Mouse (Mus musculus): ENCODE data around the gene Slc7a11. TPM values are rescaled to one million over a fixed set of nuclear protein-coding genes. Genes with fewer than 3 reads are reported as not detected.
A peak's percentile ranks its signal among the peaks of the same experiment; 100 is the strongest.

Gene Slc7a11
- polyA plus RNA-seq, 1 experiment from 2014 or later, result 2.3 TPM

- DNase-seq, result peak; percentile 31
- H3K36me3 ChIP-seq (ENCODE audit: control insufficient read depth, insufficient read depth, low read length), result no peaks in the 10 kb centered on the region
- no peak for ATAC-seq (ENCODE audit: low FRiP score, low TSS enrichment)
- no peak overlapping the region for H3K4me2 ChIP-seq (ENCODE audit: low read length)
- no peaks in the 10 kb centered on the region for H3K27me3 ChIP-seq (ENCODE audit: control insufficient read depth, insufficient read depth, low read length)
- H3K27ac ChIP-seq (replicated peaks; ENCODE audit: low read depth, low read length), result no peak overlapping the region
- no peak overlapping the region for H3K4me3 ChIP-seq (replicated peaks; ENCODE audit: low read depth, low read length)
- no peak overlapping the region for H3K9ac ChIP-seq (replicated peaks; ENCODE audit: low read length)
- no peaks in the 10 kb centered on the region for H3K9me3 ChIP-seq (ENCODE audit: control insufficient read depth, low read length)
- WGBS, result 62% methylated on average over 2 of the region's 2 CpGs
- 0 out of 2 replicates have a peak, but pooled peaks cover 3% of the 10 kb centered on the region for H3K4me1 ChIP-seq (ENCODE audit: control insufficient read depth, insufficient read depth, low read length)
Observed at GRCm38 (mm10) chr3:50275023-50275422, 168.4 kb downstream of the Slc7a11 start.

- Histone ChIP-seq H3K36me3 (ENCODE audit: control insufficient read depth, insufficient read depth, low read length) (no peaks in the 10 kb centered on the region), H3K4me2 (ENCODE audit: low read length) (no peak overlapping the region), H3K4me1 (ENCODE audit: control insufficient read depth, insufficient read depth, low read length) (0 out of 2 replicates have a peak, but pooled peaks cover 3% of the 10 kb centered on the region), H3K9ac (replicated peaks; ENCODE audit: low read length) (no peak overlapping the region), H3K9me3 (ENCODE audit: control insufficient read depth, low read length) (no peaks in the 10 kb centered on the region), H3K4me3 (replicated peaks; ENCODE audit: low read depth, low read length) (no peak overlapping the region), H3K27me3 (ENCODE audit: control insufficient read depth, insufficient read depth, low read length) (no peaks in the 10 kb centered on the region), H3K27ac (replicated peaks; ENCODE audit: low read depth, low read length) (no peak overlapping the region)
- DNase-seq (no peak), ATAC-seq (ENCODE audit: low FRiP score, low TSS enrichment) (no peak)
Observed at GRCm38 (mm10) chr3:50272222-50272621, 171.2 kb downstream of the Slc7a11 start.

- H3K4me2 ChIP-seq (ENCODE audit: low read length), result no peak overlapping the region
- no peak for DNase-seq
- H3K27me3 ChIP-seq (ENCODE audit: control insufficient read depth, insufficient read depth, low read length), result no peaks in the 10 kb centered on the region
- H3K36me3 ChIP-seq (ENCODE audit: control insufficient read depth, insufficient read depth, low read length), result no peaks in the 10 kb centered on the region
- no peaks in the 10 kb centered on the region for H3K9me3 ChIP-seq (ENCODE audit: control insufficient read depth, low read length)
- H3K4me3 ChIP-seq (replicated peaks; ENCODE audit: low read depth, low read length), result no peak overlapping the region
- WGBS, result 94% methylated on average over 4 of the region's 4 CpGs
- no peak overlapping the region for H3K27ac ChIP-seq (replicated peaks; ENCODE audit: low read depth, low read length)
- H3K9ac ChIP-seq (replicated peaks; ENCODE audit: low read length), result no peak overlapping the region
- H3K4me1 ChIP-seq (ENCODE audit: control insufficient read depth, insufficient read depth, low read length), result no peaks in the 10 kb centered on the region
- no peak for ATAC-seq (ENCODE audit: low FRiP score, low TSS enrichment)
Observed at GRCm38 (mm10) chr3:50269680-50270079, 173.7 kb downstream of the Slc7a11 start.

- Histone ChIP-seq H3K4me1 (ENCODE audit: control insufficient read depth, insufficient read depth, low read length) (no peaks in the 10 kb centered on the region), H3K9ac (replicated peaks; ENCODE audit: low read length) (no peak overlapping the region), H3K4me2 (ENCODE audit: low read length) (no peak overlapping the region), H3K27me3 (ENCODE audit: control insufficient read depth, insufficient read depth, low read length) (no peaks in the 10 kb centered on the region), H3K27ac (replicated peaks; ENCODE audit: low read depth, low read length) (no peak overlapping the region), H3K9me3 (ENCODE audit: control insufficient read depth, low read length) (no peaks in the 10 kb centered on the region), H3K36me3 (ENCODE audit: control insufficient read depth, insufficient read depth, low read length) (no peaks in the 10 kb centered on the region), H3K4me3 (replicated peaks; ENCODE audit: low read depth, low read length) (no peak overlapping the region)
- WGBS, result 53% methylated on average over 2 of the region's 2 CpGs
- ATAC-seq (ENCODE audit: low FRiP score, low TSS enrichment) (no peak), DNase-seq (no peak)
Observed at GRCm38 (mm10) chr3:50262547-50263087, 180.8 kb downstream of the Slc7a11 start.

GRCm38 (mm10) chr3:50262066-50262465 lies 181.3 kb downstream of the Slc7a11 start:
- 85% methylated on average over 2 of the region's 2 CpGs for WGBS
- no peak overlapping the region for H3K4me2 ChIP-seq (ENCODE audit: low read length)
- no peaks in the 10 kb centered on the region for H3K36me3 ChIP-seq (ENCODE audit: control insufficient read depth, insufficient read depth, low read length)
- no peak for DNase-seq
- no peaks in the 10 kb centered on the region for H3K4me1 ChIP-seq (ENCODE audit: control insufficient read depth, insufficient read depth, low read length)
- H3K27ac ChIP-seq (replicated peaks; ENCODE audit: low read depth, low read length), result no peak overlapping the region
- H3K9ac ChIP-seq (replicated peaks; ENCODE audit: low read length), result no peak overlapping the region
- H3K27me3 ChIP-seq (ENCODE audit: control insufficient read depth, insufficient read depth, low read length), result no peaks in the 10 kb centered on the region
- no peak overlapping the region for H3K4me3 ChIP-seq (replicated peaks; ENCODE audit: low read depth, low read length)
- no peaks in the 10 kb centered on the region for H3K9me3 ChIP-seq (ENCODE audit: control insufficient read depth, low read length)
- ATAC-seq (ENCODE audit: low FRiP score, low TSS enrichment), result no peak

GRCm38 (mm10) chr3:50260667-50261066 lies 182.7 kb downstream of the Slc7a11 start:
- Histone ChIP-seq H3K36me3 (ENCODE audit: control insufficient read depth, insufficient read depth, low read length) (no peaks in the 10 kb centered on the region), H3K9ac (replicated peaks; ENCODE audit: low read length) (no peak overlapping the region), H3K27ac (replicated peaks; ENCODE audit: low read depth, low read length) (no peak overlapping the region), H3K4me1 (ENCODE audit: control insufficient read depth, insufficient read depth, low read length) (no peaks in the 10 kb centered on the region), H3K9me3 (ENCODE audit: control insufficient read depth, low read length) (no peaks in the 10 kb centered on the region), H3K4me3 (replicated peaks; ENCODE audit: low read depth, low read length) (no peak overlapping the region), H3K27me3 (ENCODE audit: control insufficient read depth, insufficient read depth, low read length) (no peaks in the 10 kb centered on the region), H3K4me2 (ENCODE audit: low read length) (no peak overlapping the region)
- no peak for ATAC-seq (ENCODE audit: low FRiP score, low TSS enrichment)
- DNase-seq, result no peak
- 93% methylated on average over 1 of the region's 1 CpGs for WGBS

GRCm38 (mm10) chr3:50258852-50259251 lies 184.6 kb downstream of the Slc7a11 start:
- H3K36me3 ChIP-seq (ENCODE audit: control insufficient read depth, insufficient read depth, low read length), result no peaks in the 10 kb centered on the region
- no peak for DNase-seq
- ATAC-seq (ENCODE audit: low FRiP score, low TSS enrichment), result no peak
- no peaks in the 10 kb centered on the region for H3K4me1 ChIP-seq (ENCODE audit: control insufficient read depth, insufficient read depth, low read length)
- H3K4me3 ChIP-seq (replicated peaks; ENCODE audit: low read depth, low read length), result no peak overlapping the region
- H3K27ac ChIP-seq (replicated peaks; ENCODE audit: low read depth, low read length), result no peak overlapping the region
- WGBS, result 79% methylated on average over 4 of the region's 4 CpGs
- H3K4me2 ChIP-seq (ENCODE audit: low read length), result no peak overlapping the region
- no peak overlapping the region for H3K9ac ChIP-seq (replicated peaks; ENCODE audit: low read length)
- H3K9me3 ChIP-seq (ENCODE audit: control insufficient read depth, low read length), result no peaks in the 10 kb centered on the region
- H3K27me3 ChIP-seq (ENCODE audit: control insufficient read depth, insufficient read depth, low read length), result no peaks in the 10 kb centered on the region

- Histone ChIP-seq H3K36me3 (ENCODE audit: control insufficient read depth, insufficient read depth, low read length) (no peaks in the 10 kb centered on the region), H3K4me3 (replicated peaks; ENCODE audit: low read depth, low read length) (no peak overlapping the region), H3K9ac (replicated peaks; ENCODE audit: low read length) (no peak overlapping the region), H3K9me3 (ENCODE audit: control insufficient read depth, low read length) (no peaks in the 10 kb centered on the region), H3K4me1 (ENCODE audit: control insufficient read depth, insufficient read depth, low read length) (no peaks in the 10 kb centered on the region), H3K27ac (replicated peaks; ENCODE audit: low read depth, low read length) (no peak overlapping the region), H3K4me2 (ENCODE audit: low read length) (no peak overlapping the region), H3K27me3 (ENCODE audit: control insufficient read depth, insufficient read depth, low read length) (no peaks in the 10 kb centered on the region)
- WGBS, result 90% methylated on average over 6 of the region's 6 CpGs
- DNase-seq, result no peak
- ATAC-seq (ENCODE audit: low FRiP score, low TSS enrichment), result no peak
Observed at GRCm38 (mm10) chr3:50249598-50250300, 193.7 kb downstream of the Slc7a11 start.

- no peaks in the 10 kb centered on the region for H3K9me3 ChIP-seq (ENCODE audit: control insufficient read depth, low read length)
- no peak for ATAC-seq (ENCODE audit: low FRiP score, low TSS enrichment)
- H3K27ac ChIP-seq (replicated peaks; ENCODE audit: low read depth, low read length), result no peak overlapping the region
- H3K9ac ChIP-seq (replicated peaks; ENCODE audit: low read length), result no peak overlapping the region
- no peaks in the 10 kb centered on the region for H3K4me1 ChIP-seq (ENCODE audit: control insufficient read depth, insufficient read depth, low read length)
- H3K27me3 ChIP-seq (ENCODE audit: control insufficient read depth, insufficient read depth, low read length), result no peaks in the 10 kb centered on the region
- DNase-seq, result no peak
- no peak overlapping the region for H3K4me3 ChIP-seq (replicated peaks; ENCODE audit: low read depth, low read length)
- no peaks in the 10 kb centered on the region for H3K36me3 ChIP-seq (ENCODE audit: control insufficient read depth, insufficient read depth, low read length)
- 70% methylated on average over 3 of the region's 3 CpGs for WGBS
- H3K4me2 ChIP-seq (ENCODE audit: low read length), result no peak overlapping the region
Observed at GRCm38 (mm10) chr3:50235990-50236389, 207.4 kb downstream of the Slc7a11 start.

All from midbrain, embryonic 14.5 days (tissue).